Mouse (Mus musculus): ENCODE measurements around the gene Scand1. TPM values are rescaled to one million over a fixed set of nuclear protein-coding genes. Genes with fewer than 3 reads are reported as not detected.
A peak's percentile ranks its signal among the peaks of the same experiment; 100 is the strongest.

The Scand1 gene
- polyA plus RNA-seq, 2 experiments, result 74.1 to 97.7 TPM

- no peak for DNase-seq (ENCODE audit: low spot score)
- TF ChIP-seq POLR2A (IDR thresholded peaks at IDR 0.05; ENCODE audit: borderline replicate concordance, extremely low read depth, insufficient read depth, insufficient read length), result no peak
- Histone ChIP-seq H3K4me1 (ENCODE audit: control insufficient read depth, insufficient read depth, low read length) (no peaks in the 10 kb centered on the region), H3K4me2 (replicated peaks; ENCODE audit: low read depth, low read length, severe bottlenecking) (no peak overlapping the region), H3K27me3 (ENCODE audit: control insufficient read depth, insufficient read depth, low read length) (no peaks in the 10 kb centered on the region), H3K36me3 (ENCODE audit: control insufficient read depth, insufficient read depth, low read length) (peaks cover 47% of the 10 kb centered on the region), H3K27ac (replicated peaks; ENCODE audit: low read depth, low read length) (no peak overlapping the region), H3K4me3 (replicated peaks; ENCODE audit: low read length) (no peak overlapping the region), H3K9ac (ENCODE audit: low read depth, low read length, severe bottlenecking) (no peak overlapping the region), H3K9me3 (ENCODE audit: control insufficient read depth, low read length) (no peaks in the 10 kb centered on the region)
- ATAC-seq (ENCODE audit: low FRiP score, low read depth), result no peak
- WGBS, result 90% methylated on average over 2 of the region's 2 CpGs
These were observed 24.3 kb downstream of the Scand1 start for GRCm38 (mm10) chr2:156288222-156288621.

- H3K36me3 ChIP-seq (ENCODE audit: control insufficient read depth, insufficient read depth, low read length), result peaks cover 46% of the 10 kb centered on the region
- 96% methylated on average over 4 of the region's 4 CpGs for WGBS
- no peaks in the 10 kb centered on the region for H3K9me3 ChIP-seq (ENCODE audit: control insufficient read depth, low read length)
- H3K4me3 ChIP-seq (replicated peaks; ENCODE audit: low read length), result no peak overlapping the region
- H3K27ac ChIP-seq (replicated peaks; ENCODE audit: low read depth, low read length), result no peak overlapping the region
- no peaks in the 10 kb centered on the region for H3K27me3 ChIP-seq (ENCODE audit: control insufficient read depth, insufficient read depth, low read length)
- no peak for ATAC-seq (ENCODE audit: low FRiP score, low read depth)
- H3K4me2 ChIP-seq (replicated peaks; ENCODE audit: low read depth, low read length, severe bottlenecking), result no peak overlapping the region
- H3K4me1 ChIP-seq (ENCODE audit: control insufficient read depth, insufficient read depth, low read length), result no peaks in the 10 kb centered on the region
- no peak overlapping the region for H3K9ac ChIP-seq (ENCODE audit: low read depth, low read length, severe bottlenecking)
- no peak for TF ChIP-seq POLR2A (IDR thresholded peaks at IDR 0.05; ENCODE audit: borderline replicate concordance, extremely low read depth, insufficient read depth, insufficient read length)
- no peak for DNase-seq (ENCODE audit: low spot score)
These were observed 25.8 kb downstream of the Scand1 start for GRCm38 (mm10) chr2:156286733-156287132.

- Histone ChIP-seq H3K9ac (ENCODE audit: low read depth, low read length, severe bottlenecking) (no peak overlapping the region), H3K36me3 (ENCODE audit: control insufficient read depth, insufficient read depth, low read length) (peaks cover 49% of the 10 kb centered on the region), H3K4me3 (replicated peaks; ENCODE audit: low read length) (no peak overlapping the region), H3K27me3 (ENCODE audit: control insufficient read depth, insufficient read depth, low read length) (no peaks in the 10 kb centered on the region), H3K9me3 (ENCODE audit: control insufficient read depth, low read length) (no peaks in the 10 kb centered on the region), H3K27ac (replicated peaks; ENCODE audit: low read depth, low read length) (no peak overlapping the region), H3K4me1 (ENCODE audit: control insufficient read depth, insufficient read depth, low read length) (no peaks in the 10 kb centered on the region), H3K4me2 (replicated peaks; ENCODE audit: low read depth, low read length, severe bottlenecking) (no peak overlapping the region)
- TF ChIP-seq POLR2A (IDR thresholded peaks at IDR 0.05; ENCODE audit: borderline replicate concordance, extremely low read depth, insufficient read depth, insufficient read length), result no peak
- DNase-seq (ENCODE audit: low spot score) (no peak), ATAC-seq (ENCODE audit: low FRiP score, low read depth) (no peak)
- 79% methylated on average over 2 of the region's 2 CpGs for WGBS
These were observed 27.3 kb downstream of the Scand1 start for GRCm38 (mm10) chr2:156285161-156285560.

GRCm38 (mm10) chr2:156281227-156281626 lies 31.3 kb downstream of the Scand1 start:
- 76% methylated on average over 4 of the region's 4 CpGs for WGBS
- DNase-seq (ENCODE audit: low spot score) (no peak), ATAC-seq (ENCODE audit: low FRiP score, low read depth) (no peak)
- H3K4me1 ChIP-seq (ENCODE audit: control insufficient read depth, insufficient read depth, low read length), result no peaks in the 10 kb centered on the region
- no peak overlapping the region for H3K27ac ChIP-seq (replicated peaks; ENCODE audit: low read depth, low read length)
- no peak for TF ChIP-seq POLR2A (IDR thresholded peaks at IDR 0.05; ENCODE audit: borderline replicate concordance, extremely low read depth, insufficient read depth, insufficient read length)
- H3K9me3 ChIP-seq (ENCODE audit: control insufficient read depth, low read length), result no peaks in the 10 kb centered on the region
- H3K9ac ChIP-seq (ENCODE audit: low read depth, low read length, severe bottlenecking), result no peak overlapping the region
- H3K27me3 ChIP-seq (ENCODE audit: control insufficient read depth, insufficient read depth, low read length), result no peaks in the 10 kb centered on the region
- no peak overlapping the region for H3K4me3 ChIP-seq (replicated peaks; ENCODE audit: low read length)
- no peak overlapping the region for H3K4me2 ChIP-seq (replicated peaks; ENCODE audit: low read depth, low read length, severe bottlenecking)
- H3K36me3 ChIP-seq (ENCODE audit: control insufficient read depth, insufficient read depth, low read length), result peaks cover 49% of the 10 kb centered on the region

- 56% methylated on average over 4 of the region's 4 CpGs for WGBS
- H3K4me3 ChIP-seq (replicated peaks; ENCODE audit: low read length), result no peak overlapping the region
- H3K36me3 ChIP-seq (ENCODE audit: control insufficient read depth, insufficient read depth, low read length), result peaks cover 60% of the 10 kb centered on the region
- no peaks in the 10 kb centered on the region for H3K9me3 ChIP-seq (ENCODE audit: control insufficient read depth, low read length)
- ATAC-seq (ENCODE audit: low FRiP score, low read depth) (peak; percentile 70; the same call in 1 of the 2 replicates), DNase-seq (ENCODE audit: low spot score) (peak; percentile 84)
- H3K27ac ChIP-seq (replicated peaks; ENCODE audit: low read depth, low read length), result no peak overlapping the region
- no peak overlapping the region for H3K4me2 ChIP-seq (replicated peaks; ENCODE audit: low read depth, low read length, severe bottlenecking)
- no peak for TF ChIP-seq POLR2A (IDR thresholded peaks at IDR 0.05; ENCODE audit: borderline replicate concordance, extremely low read depth, insufficient read depth, insufficient read length)
- no peaks in the 10 kb centered on the region for H3K27me3 ChIP-seq (ENCODE audit: control insufficient read depth, insufficient read depth, low read length)
- no peak overlapping the region for H3K9ac ChIP-seq (ENCODE audit: low read depth, low read length, severe bottlenecking)
- no peaks in the 10 kb centered on the region for H3K4me1 ChIP-seq (ENCODE audit: control insufficient read depth, insufficient read depth, low read length)
These were observed 34.1 kb downstream of the Scand1 start for GRCm38 (mm10) chr2:156278226-156279017.
